Mouse (Mus musculus) liver, embryonic 11.5 days (tissue): Measurements from ENCODE around the gene Tnik. TPM values are rescaled to one million over a fixed set of nuclear protein-coding genes. Genes with fewer than 3 reads are reported as not detected.

Experiments
- ATAC-seq: fragments of 200-750 bp; cut with Nextera tagmentation; replicated peaks from 2 replicates; pipeline ENCODE4 v1.8.0; 2017; ENCODE audit warnings: moderate number of reproducible peaks, mild to moderate bottlenecking, moderate TSS enrichment, moderate library complexity; ENCODE audit not compliant: low FRiP score
- DNase-seq: peaks from one replicate; pipeline ENCODE4 v3.0.0-alpha.2; 2017; ENCODE audit warnings: low spot score
- H3K27ac ChIP-seq: fragments of 300-500 bp; sonication (generic); 2 replicates; pipeline ENCODE4 v1.5.1; 2014; ENCODE audit warnings: mild to moderate bottlenecking, low read depth, low read length, control low read depth
- H3K27me3 ChIP-seq: fragments of 300-500 bp; sonication (generic); replicated peaks from 2 replicates; pipeline ENCODE4 v1.6.1; 2014; ENCODE audit warnings: low read length, mixed read lengths; ENCODE audit not compliant: control insufficient read depth, insufficient read depth
- H3K36me3 ChIP-seq: fragments of 300-500 bp; sonication (generic); 2 replicates; pipeline ENCODE4 v1.6.1; 2014; ENCODE audit warnings: mild to moderate bottlenecking, low read length, moderate library complexity, mixed read lengths; ENCODE audit not compliant: control insufficient read depth, insufficient read depth
- H3K4me1 ChIP-seq: fragments of 300-500 bp; sonication (generic); replicated peaks from 2 replicates; pipeline ENCODE4 v1.6.1; 2014; ENCODE audit warnings: low read length, mixed read lengths; ENCODE audit not compliant: control insufficient read depth, insufficient read depth
- H3K4me2 ChIP-seq: fragments of 300-500 bp; sonication (generic); 2 replicates; pipeline ENCODE4 v1.6.1; 2014; ENCODE audit warnings: mild to moderate bottlenecking, control low read depth, moderate library complexity
- H3K4me3 ChIP-seq: fragments of 300-500 bp; sonication (generic); 2 replicates; pipeline ENCODE4 v1.5.1; 2014; ENCODE audit warnings: low read depth, low read length, control low read depth
- H3K9ac ChIP-seq: fragments of 300-500 bp; sonication (generic); 2 replicates; pipeline ENCODE4 v1.6.1; 2014; ENCODE audit warnings: low read depth, low read length, control low read depth
- H3K9me3 ChIP-seq: fragments of 300-500 bp; sonication (generic); 2 replicates; pipeline ENCODE4 v1.6.1; 2016; ENCODE audit warnings: low read length, inconsistent platforms, mixed read lengths; ENCODE audit not compliant: control insufficient read depth
- WGBS: fragments of 180-500 bp; shearing (Covaris S2); extraction: QIAGEN DNeasy Blood & Tissue Kit; methylation state at CpG from one replicate; pipeline ENCODE4 v1.1.7; 2014; 5-methylcytosine and 5-hydroxymethylcytosine counted together
- polyA plus RNA-seq: library from polyadenylated mRNA; unstranded; fragments of >200 nt; fragmentation: Nextera tagmentation; extraction: Ambion mirVana; gene quantifications from 2 replicates; pipeline ENCODE4 v1.2.1, GENCODE M21; 2014

Tnik gene
- polyA plus RNA-seq, 1 experiment from 2014 or later, result 11.8 TPM

GRCm38 (mm10) chr3:28346476-28346875 is 83.5 kb downstream of the Tnik start:
- 81% methylated on average over 4 of the region's 4 CpGs for WGBS
- H3K36me3 ChIP-seq, result no peaks in the 10 kb centered on the region
- ATAC-seq (no peak), DNase-seq (no peak)
- no peak overlapping the region for H3K4me3 ChIP-seq
- H3K9me3 ChIP-seq, result no peaks in the 10 kb centered on the region
- H3K4me1 ChIP-seq, result no peaks in the 10 kb centered on the region
- H3K27me3 ChIP-seq, result no peaks in the 10 kb centered on the region
- H3K27ac ChIP-seq, result no peak overlapping the region
- H3K9ac ChIP-seq, result no peak overlapping the region
- H3K4me2 ChIP-seq, result no peak overlapping the region

- Histone ChIP-seq H3K9me3 (no peaks in the 10 kb centered on the region), H3K27me3 (no peaks in the 10 kb centered on the region), H3K4me1 (no peaks in the 10 kb centered on the region), H3K27ac (no peak overlapping the region), H3K9ac (no peak overlapping the region), H3K36me3 (no peaks in the 10 kb centered on the region), H3K4me2 (no peak overlapping the region), H3K4me3 (no peak overlapping the region)
- DNase-seq (no peak), ATAC-seq (no peak)
- 81% methylated on average over 1 of the region's 1 CpGs for WGBS
Observed at GRCm38 (mm10) chr3:28348746-28349145, 85.7 kb downstream of the Tnik start.

GRCm38 (mm10) chr3:28350147-28350801 is 87.3 kb downstream of the Tnik start:
- no peaks in the 10 kb centered on the region for H3K9me3 ChIP-seq
- no peak for DNase-seq
- ATAC-seq, result 0 out of 2 replicates have a peak, but pooled peaks have one; percentile 12

DNA sequence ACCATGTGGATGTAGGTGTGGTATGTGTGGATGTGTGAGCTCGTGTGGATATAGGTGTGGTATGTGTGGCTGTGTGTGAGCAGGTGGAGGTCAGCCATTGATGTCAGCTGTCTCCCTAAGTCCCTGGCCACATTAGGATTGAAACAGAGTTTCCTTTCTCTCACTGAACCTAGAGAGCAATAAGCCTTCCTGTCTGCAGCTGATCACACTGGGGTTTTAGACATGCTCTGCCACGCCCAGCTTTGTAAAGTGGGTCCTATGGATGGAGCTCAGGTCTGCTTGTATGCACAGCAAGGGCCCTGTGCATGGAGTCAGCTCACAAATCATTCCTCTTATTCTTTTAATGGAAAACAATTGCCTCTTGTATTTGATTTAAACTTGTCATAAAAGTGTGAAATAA is 95.4 kb downstream of the Tnik start:
- no peak overlapping the region for H3K27ac ChIP-seq
- ATAC-seq, result no peak
- no peaks in the 10 kb centered on the region for H3K36me3 ChIP-seq
- no peaks in the 10 kb centered on the region for H3K27me3 ChIP-seq
- no peak overlapping the region for H3K9ac ChIP-seq
- no peak overlapping the region for H3K4me3 ChIP-seq
- no peak for DNase-seq
- H3K4me1 ChIP-seq, result peaks cover 4% of the 10 kb centered on the region; the same call in 1 of the 2 replicates
- H3K4me2 ChIP-seq, result no peak overlapping the region
- no peaks in the 10 kb centered on the region for H3K9me3 ChIP-seq
- 67% methylated on average over 2 of the region's 2 CpGs for WGBS

More at GRCm38 (mm10) chr3:28350147-28350801, 87.3 kb downstream of the Tnik start:
- Histone ChIP-seq H3K36me3 (no peaks in the 10 kb centered on the region), H3K27me3 (no peaks in the 10 kb centered on the region), H3K27ac (no peak overlapping the region), H3K9ac (no peak overlapping the region), H3K4me1 (no peaks in the 10 kb centered on the region), H3K4me3 (no peak overlapping the region), H3K4me2 (no peak overlapping the region)
- 73% methylated on average over 10 of the region's 10 CpGs for WGBS

- no peak overlapping the region for H3K4me2 ChIP-seq
- no peak overlapping the region for H3K27ac ChIP-seq
- no peaks in the 10 kb centered on the region for H3K27me3 ChIP-seq
- no peaks in the 10 kb centered on the region for H3K9me3 ChIP-seq
- H3K4me3 ChIP-seq, result no peak overlapping the region
- H3K9ac ChIP-seq, result no peak overlapping the region
- 62% methylated on average over 6 of the region's 6 CpGs for WGBS
- no peaks in the 10 kb centered on the region for H3K36me3 ChIP-seq
- ATAC-seq (peak; percentile 75), DNase-seq (no peak)
- H3K4me1 ChIP-seq, result peaks cover 4% of the 10 kb centered on the region; the same call in 1 of the 2 replicates
Observed at GRCm38 (mm10) chr3:28359138-28359537, 96.1 kb downstream of the Tnik start.

DNA sequence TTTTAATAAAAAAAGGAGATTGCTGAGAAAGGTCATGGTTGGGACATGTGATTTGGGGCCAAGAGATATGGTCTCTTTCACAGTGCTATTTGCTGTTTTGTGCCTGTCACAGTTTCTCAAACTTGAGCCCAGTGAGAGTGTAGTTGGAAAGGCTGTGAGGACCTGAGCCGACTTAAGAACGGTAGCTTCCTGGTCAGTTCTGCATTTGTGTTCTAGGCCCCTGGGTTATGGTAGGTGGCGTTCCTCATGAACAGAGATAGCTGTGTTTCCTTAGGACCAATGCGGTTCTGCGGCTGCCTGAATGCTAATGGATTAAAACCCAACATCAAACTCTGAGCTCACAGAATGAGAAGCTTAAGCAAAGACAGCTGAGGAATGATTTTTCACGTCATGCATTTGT is 98.0 kb downstream of the Tnik start:
- peaks cover 4% of the 10 kb centered on the region; the same call in 1 of the 2 replicates for H3K4me1 ChIP-seq
- DNase-seq (no peak), ATAC-seq (no peak)
- WGBS, result 86% methylated on average over 6 of the region's 6 CpGs
- H3K27me3 ChIP-seq, result no peaks in the 10 kb centered on the region
- no peak overlapping the region for H3K27ac ChIP-seq
- H3K9ac ChIP-seq, result no peak overlapping the region
- H3K9me3 ChIP-seq, result no peaks in the 10 kb centered on the region
- H3K4me2 ChIP-seq, result no peak overlapping the region
- H3K4me3 ChIP-seq, result no peak overlapping the region
- no peaks in the 10 kb centered on the region for H3K36me3 ChIP-seq

DNA sequence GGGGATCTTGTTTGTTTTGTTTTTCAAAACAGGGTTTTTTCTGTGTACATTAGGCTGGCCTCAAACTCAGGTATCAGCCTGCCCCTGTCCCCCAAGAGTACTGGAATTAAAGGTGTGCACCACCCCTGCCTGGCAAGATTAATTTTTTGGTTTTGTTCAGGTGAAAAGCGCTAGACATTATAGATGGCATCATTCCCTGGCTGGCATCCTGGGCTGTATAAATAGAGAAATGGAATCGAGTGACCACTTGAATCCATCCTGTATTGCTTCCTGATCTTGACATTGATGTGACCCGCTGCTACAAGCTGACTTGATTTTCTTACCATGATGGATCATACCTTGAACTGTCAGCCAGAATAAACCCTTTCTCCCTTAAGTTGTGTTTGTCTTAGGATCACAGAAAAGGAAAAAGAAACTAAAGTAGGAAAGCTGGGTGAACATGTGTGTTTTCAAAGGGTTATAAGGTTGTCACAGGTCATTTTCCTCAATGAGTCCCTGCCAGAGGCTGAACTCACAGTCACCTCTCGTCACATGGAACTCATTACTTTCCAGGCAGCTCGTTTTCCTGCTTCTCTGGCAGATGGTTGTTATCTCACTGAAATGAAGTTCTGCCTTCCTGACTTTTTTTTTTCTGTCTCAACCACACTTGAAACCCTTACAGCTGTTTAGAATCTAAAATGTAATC is 100.6 kb downstream of the Tnik start:
- Histone ChIP-seq H3K9me3 (no peaks in the 10 kb centered on the region), H3K27me3 (no peaks in the 10 kb centered on the region), H3K4me3 (no peak overlapping the region), H3K27ac (no peak overlapping the region), H3K4me1 (peaks cover 4% of the 10 kb centered on the region; the same call in 1 of the 2 replicates), H3K9ac (no peak overlapping the region), H3K36me3 (no peaks in the 10 kb centered on the region), H3K4me2 (no peak overlapping the region)
- WGBS, result 49% methylated on average over 5 of the region's 5 CpGs
- DNase-seq (no peak), ATAC-seq (no peak)

- 73% methylated on average over 5 of the region's 5 CpGs for WGBS
- H3K9ac ChIP-seq, result no peak overlapping the region
- H3K9me3 ChIP-seq, result no peaks in the 10 kb centered on the region
- ATAC-seq (no peak), DNase-seq (no peak)
- no peaks in the 10 kb centered on the region; the same call in 1 of the 2 replicates for H3K4me1 ChIP-seq
- H3K36me3 ChIP-seq, result no peaks in the 10 kb centered on the region
- no peak overlapping the region for H3K4me3 ChIP-seq
- no peak overlapping the region for H3K27ac ChIP-seq
- no peaks in the 10 kb centered on the region for H3K27me3 ChIP-seq
- no peak overlapping the region for H3K4me2 ChIP-seq
Observed at GRCm38 (mm10) chr3:28368746-28369145, 105.7 kb downstream of the Tnik start.

DNA sequence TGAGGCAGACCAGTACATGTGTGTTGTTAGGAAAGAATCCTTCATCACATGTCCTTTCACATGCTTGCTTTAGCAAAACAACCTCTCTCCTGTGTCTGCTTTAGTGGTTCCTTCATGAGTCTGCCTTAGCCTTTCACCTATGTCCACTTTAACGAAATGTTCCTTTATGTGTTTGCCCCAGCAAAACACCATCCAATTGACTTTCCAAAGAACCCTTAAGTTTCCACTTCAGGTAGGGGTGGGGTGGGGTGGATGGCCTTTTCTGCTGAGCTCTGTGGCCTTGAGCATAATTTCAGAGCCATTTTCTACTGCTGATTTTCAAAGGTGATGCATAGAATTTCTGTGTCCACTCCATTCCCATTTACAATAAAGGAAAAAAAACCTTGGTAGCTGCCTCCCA is 106.3 kb downstream of the Tnik start:
- Histone ChIP-seq H3K36me3 (no peaks in the 10 kb centered on the region), H3K4me1 (no peaks in the 10 kb centered on the region; the same call in 1 of the 2 replicates), H3K27ac (no peak overlapping the region), H3K9ac (no peak overlapping the region), H3K27me3 (no peaks in the 10 kb centered on the region), H3K4me2 (no peak overlapping the region), H3K9me3 (no peaks in the 10 kb centered on the region), H3K4me3 (no peak overlapping the region)
- WGBS, result 81% methylated on average over 1 of the region's 1 CpGs
- ATAC-seq, result no peak
- DNase-seq, result no peak
